Mouse (Mus musculus) ES-Bruce4 (cell line): ENCODE data around the gene Hist1h2an. TPM values are rescaled to one million over a fixed set of nuclear protein-coding genes. Genes with fewer than 3 reads are reported as not detected.
A peak's percentile ranks its signal among the peaks of the same experiment; 100 is the strongest.
"Not testable (repeated sequence)": the region's sequence is repeated elsewhere in the genome, so short reads cannot be mapped to it uniquely, and the experiment has no call there.

Source experiments
- H3K27ac ChIP-seq: 2 replicates; pipeline ENCODE4 v1.5.1; 2012; ENCODE audit warnings: low read length, inconsistent platforms; ENCODE audit not compliant: insufficient read depth
- H3K27me3 ChIP-seq: 2 replicates; pipeline ENCODE4 v1.6.1; 2012; ENCODE audit warnings: mild to moderate bottlenecking, low read length, inconsistent platforms; ENCODE audit not compliant: control insufficient read depth, poor library complexity, insufficient read depth, severe bottlenecking
- H3K36me3 ChIP-seq: 2 replicates; pipeline ENCODE4 v1.6.1; 2012; ENCODE audit warnings: inconsistent platforms, mild to moderate bottlenecking, low read length, moderate library complexity; ENCODE audit not compliant: control insufficient read depth, poor library complexity, insufficient read depth, severe bottlenecking
- H3K4me1 ChIP-seq: one replicate; pipeline ENCODE4 v1.8.1; 2011; ENCODE audit warnings: low read length; ENCODE audit not compliant: control insufficient read depth, insufficient read depth
- H3K4me3 ChIP-seq: 2 replicates; pipeline ENCODE4 v1.5.1; 2011; ENCODE audit warnings: low read depth, mild to moderate bottlenecking, low read length
- H3K9ac ChIP-seq: 2 replicates; pipeline ENCODE4 v1.6.1; 2012; ENCODE audit warnings: low read depth, mild to moderate bottlenecking, inconsistent platforms; ENCODE audit not compliant: poor library complexity, severe bottlenecking
- H3K9me3 ChIP-seq: replicated peaks from 2 replicates; pipeline ENCODE4 v1.6.1; 2012; ENCODE audit warnings: mild to moderate bottlenecking, low read length, inconsistent platforms; ENCODE audit not compliant: control insufficient read depth, poor library complexity, insufficient read depth, severe bottlenecking
- CTCF ChIP-seq: IDR thresholded peaks from one replicate; pipeline ENCODE4 v1.8.1; 2011; ENCODE audit warnings: low read depth, low read length
- EP300 ChIP-seq: IDR thresholded peaks from 2 replicates; pipeline ENCODE4 v1.6.1; 2011; ENCODE audit warnings: low read depth, low read length; ENCODE audit not compliant: insufficient read depth
- POLR2A ChIP-seq: IDR thresholded peaks from one replicate; pipeline ENCODE4 v1.8.1; 2011; ENCODE audit warnings: low read length; ENCODE audit not compliant: insufficient read depth
- polyA plus RNA-seq: library from polyadenylated mRNA; stranded (reverse); fragments of >200 nt; gene quantifications from 2 replicates; pipeline ENCODE4 v1.2.4, GENCODE M21; 2011; ENCODE audit warnings: low read depth; ENCODE audit not compliant: missing spikeins, insufficient read depth, insufficient read length

Hist1h2an gene
- not detected in 2 replicates for polyA plus RNA-seq

GRCm38 (mm10) chr13:21786899-21787629 is at the start of gene Hist1h2an, which contains the start of gene Hist1h2bp:
Gene Hist1h2an (minus strand): TSS chr13:21787218.
Gene Hist1h2bp (plus strand): TSS chr13:21787461.
- peak within 1 kb of the TSS; percentile 54 for H3K4me3 ChIP-seq
- not testable (repeated sequence) for H3K4me1 ChIP-seq

GRCm38 (mm10) chr13:21833461-21833860 is 46.4 kb upstream of the Hist1h2an start, which contains the start of the genes Hist1h2ap and Hist1h2br:
Gene Hist1h2ap (minus strand): TSS chr13:21833507.
Gene Hist1h2br (plus strand): TSS chr13:21833743.
- H3K36me3 ChIP-seq, H3K4me1 ChIP-seq, H3K27ac ChIP-seq, H3K9ac ChIP-seq, H3K4me3 ChIP-seq, H3K27me3 ChIP-seq, H3K9me3 ChIP-seq: not testable (repeated sequence)

More at GRCm38 (mm10) chr13:21786899-21787629, at the start of gene Hist1h2an, which contains the start of gene Hist1h2bp:
- not testable (repeated sequence) for H3K27me3 ChIP-seq, H3K9me3 ChIP-seq, H3K36me3 ChIP-seq
- Histone ChIP-seq H3K9ac (peak within 1 kb of the TSS; percentile 90), H3K27ac (peak within 1 kb of the TSS; percentile 88)
- TF ChIP-seq POLR2A (peak; percentile 86), EP300 (0 out of 2 replicates have a peak, but pooled peaks have one; percentile 26)

DNA sequence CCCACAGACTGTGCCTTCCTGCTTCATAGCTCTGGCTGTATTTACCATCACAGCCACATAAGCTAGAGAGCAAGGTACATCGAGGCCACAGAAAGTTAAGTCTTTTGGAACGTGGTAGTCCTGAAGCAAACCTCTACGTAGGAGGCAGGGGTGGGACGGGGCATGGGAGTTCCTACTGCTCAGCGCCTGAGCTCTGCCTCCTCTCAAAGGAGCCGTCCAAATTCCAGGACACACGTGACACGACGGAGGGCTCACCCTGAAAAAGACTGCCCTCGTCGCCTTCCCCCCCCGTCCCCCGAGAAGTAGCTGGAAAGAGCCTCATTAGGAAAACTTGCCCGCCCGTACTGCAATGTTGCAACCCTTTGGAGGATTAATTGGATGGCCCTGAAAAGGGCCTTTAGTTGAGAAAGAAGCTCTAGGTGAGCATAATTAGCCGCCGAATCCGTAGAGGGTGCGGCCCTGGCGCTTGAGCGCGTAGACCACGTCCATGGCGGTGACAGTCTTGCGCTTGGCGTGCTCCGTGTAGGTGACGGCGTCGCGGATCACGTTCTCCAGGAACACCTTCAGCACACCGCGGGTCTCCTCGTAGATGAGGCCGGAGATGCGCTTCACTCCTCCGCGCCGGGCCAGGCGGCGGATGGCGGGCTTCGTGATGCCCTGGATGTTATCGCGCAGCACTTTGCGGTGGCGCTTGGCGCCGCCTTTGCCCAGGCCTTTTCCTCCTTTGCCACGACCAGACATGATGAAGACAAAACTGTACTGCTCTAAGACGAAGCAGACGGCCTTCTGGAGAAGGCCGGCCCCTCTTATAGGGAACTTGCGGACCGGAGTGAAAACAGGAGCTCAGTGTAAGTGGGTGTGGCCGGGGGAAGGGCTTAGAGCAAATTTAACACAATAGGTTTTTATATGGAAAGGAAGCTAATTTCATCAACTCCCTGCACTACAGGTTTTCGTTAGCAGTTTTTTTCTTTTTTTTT is 44.7 kb upstream of the Hist1h2an start, which contains the start of gene Hist1h4n:
Gene Hist1h4n, minus strand, starts transcription at position 779 of the 977 bp plus-strand sequence.
- H3K27ac ChIP-seq, result peak within 1 kb of the TSS; percentile 61; the same call in 1 of the 2 replicates
- H3K9ac ChIP-seq, result not testable (repeated sequence)

GRCm38 (mm10) chr13:21830344-21830743 is 43.3 kb upstream of the Hist1h2an start:
- no peaks in the 10 kb centered on the region for H3K27me3 ChIP-seq
- no peaks in the 10 kb centered on the region for H3K9me3 ChIP-seq
- peaks cover 3% of the 10 kb centered on the region for H3K4me1 ChIP-seq
- TF ChIP-seq POLR2A, result no peak
- TF ChIP-seq CTCF, result no peak
- TF ChIP-seq EP300, result no peak
- no peak overlapping the region for H3K4me3 ChIP-seq
- H3K36me3 ChIP-seq, result no peaks in the 10 kb centered on the region
- H3K9ac ChIP-seq, result peak overlapping the region; percentile 18; the same call in 1 of the 2 replicates
- no peak overlapping the region for H3K27ac ChIP-seq

More for the DNA sequence above, 44.7 kb upstream of the Hist1h2an start, which contains the start of gene Hist1h4n:
- H3K36me3 ChIP-seq, H3K4me3 ChIP-seq, H3K27me3 ChIP-seq, H3K4me1 ChIP-seq, H3K9me3 ChIP-seq: not testable (repeated sequence)
- peak; percentile 50 for TF ChIP-seq POLR2A

GRCm38 (mm10) chr13:21828511-21828910 is 41.5 kb upstream of the Hist1h2an start:
- Histone ChIP-seq H3K36me3 (no peaks in the 10 kb centered on the region), H3K27ac (no peak overlapping the region), H3K27me3 (no peaks in the 10 kb centered on the region), H3K4me1 (peaks cover 3% of the 10 kb centered on the region), H3K9me3 (no peaks in the 10 kb centered on the region), H3K4me3 (no peak overlapping the region), H3K9ac (no peak overlapping the region)
- TF ChIP-seq CTCF, result no peak
- no peak for TF ChIP-seq EP300
- TF ChIP-seq POLR2A, result no peak

- H3K27me3 ChIP-seq, H3K9ac ChIP-seq, H3K4me1 ChIP-seq, H3K4me3 ChIP-seq, H3K27ac ChIP-seq, H3K36me3 ChIP-seq, H3K9me3 ChIP-seq: not testable (repeated sequence)
Measured at GRCm38 (mm10) chr13:21820082-21820890, 33.3 kb upstream of the Hist1h2an start.

GRCm38 (mm10) chr13:21812092-21812491 is 25.1 kb upstream of the Hist1h2an start:
- not testable (repeated sequence) for H3K4me1 ChIP-seq, H3K9me3 ChIP-seq, H3K4me3 ChIP-seq, H3K36me3 ChIP-seq, H3K27me3 ChIP-seq
- H3K27ac ChIP-seq, result peak overlapping the region; percentile 48
- peak overlapping the region; percentile 68; the same call in 1 of the 2 replicates for H3K9ac ChIP-seq

DNA sequence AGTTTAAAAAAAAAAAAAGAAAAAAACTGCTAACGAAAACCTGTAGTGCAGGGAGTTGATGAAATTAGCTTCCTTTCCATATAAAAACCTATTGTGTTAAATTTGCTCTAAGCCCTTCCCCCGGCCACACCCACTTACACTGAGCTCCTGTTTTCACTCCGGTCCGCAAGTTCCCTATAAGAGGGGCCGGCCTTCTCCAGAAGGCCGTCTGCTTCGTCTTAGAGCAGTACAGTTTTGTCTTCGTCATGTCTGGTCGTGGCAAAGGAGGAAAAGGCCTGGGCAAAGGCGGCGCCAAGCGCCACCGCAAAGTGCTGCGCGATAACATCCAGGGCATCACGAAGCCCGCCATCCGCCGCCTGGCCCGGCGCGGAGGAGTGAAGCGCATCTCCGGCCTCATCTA is 24.5 kb upstream of the Hist1h2an start, which contains the start of gene Hist1h4m:
Gene Hist1h4m, plus strand, starts transcription at position 208 of the 400 bp plus-strand sequence.
- not testable (repeated sequence) for H3K27me3 ChIP-seq, H3K36me3 ChIP-seq, H3K9me3 ChIP-seq, H3K4me1 ChIP-seq, H3K4me3 ChIP-seq
- Histone ChIP-seq H3K9ac (peak within 1 kb of the TSS; percentile 68; the same call in 1 of the 2 replicates), H3K27ac (peak within 1 kb of the TSS; percentile 48)
